In genomic region chr14:122357316-122357715, GRCm38 (mm10) we compare ENCODE assay signal across 20 mouse cellular contexts.
A peak's percentile ranks its signal among the peaks of the same experiment; 100 is the strongest.
DNase-seq lines count a peak whose midpoint lies in the region.
"Had no signal": no experiment of that assay in that cellular context is flagged by ENCODE, and none has a peak within 500 bp of the region (broad histone marks: within the 10 kb centered on the region; RNA-seq: fewer than 3 reads in every experiment).

No protein-coding gene starts in this region.

- DNase-seq in ES-CJ7 (ENCODE audit: low read depth, low spot score) = peak; percentile 25
- peak; percentile 71 for DNase-seq in R1 (ENCODE audit: low read depth, low spot score)
- peak; percentile 58 for DNase-seq in ZHBTc4 (ENCODE audit: low read depth, low spot score)
- no peak for DNase-seq in c-Kit-positive CD71-positive TER-119-positive erythroid progenitor cells, embryonic 14.5 days (ENCODE audit: low spot score)
- no peak for DNase-seq in adrenal gland, postnatal 14 days
- no peak for DNase-seq in cerebellum, adult 9-11 months
- DNase-seq: adrenal gland, adult 2 months; adrenal gland, adult 8-10 months; adrenal gland, postnatal 10 days; adrenal gland, postnatal 25 days; adrenal gland, postnatal 36 days; B cell, adult 2 months; cerebellum, adult 11 months; cerebellum, adult 11-12 months; cerebellum, adult 18-20 months; cerebellum, adult 2 months; cerebellum, adult 8-10 months; cerebellum, adult 9-10 months; cerebellum, postnatal 10 days; cerebellum, postnatal 14 days had no signal

Comparison
In these comparisons a context has a peak if more than half of its experiments do, and no peak if none do; other contexts are left out.
1. DNase-seq: peak in ES-CJ7 (single experiment), R1 (single experiment) and ZHBTc4 (single experiment); none in c-Kit-positive CD71-positive TER-119-positive erythroid progenitor cells, embryonic 14.5 days (single experiment), adrenal gland, postnatal 14 days (single experiment) and cerebellum, adult 9-11 months (single experiment).